Mouse (Mus musculus) cortical plate, adult 2 months (tissue): Measurements from ENCODE around the gene Ddn.

Experiments used
- CTCF ChIP-seq: fragments of 200-500 bp; IDR thresholded peaks from 2 replicates; pipeline ENCODE4 v1.5.1; 2011; ENCODE audit warnings: mild to moderate bottlenecking, control low read depth, low read length; ENCODE audit not compliant: insufficient read depth; ENCODE audit errors: extremely low read depth
- POLR2A ChIP-seq: fragments of 200-500 bp; IDR thresholded peaks from 2 replicates; pipeline ENCODE4 v1.6.1; 2011; ENCODE audit warnings: mild to moderate bottlenecking, low read length, control low read depth; ENCODE audit not compliant: insufficient read depth; ENCODE audit errors: extremely low read depth

GRCm38 (mm10) chr15:98799396-98799795, 9.9 kb downstream of the Ddn start:
- TF ChIP-seq POLR2A (no peak), CTCF (peak; percentile 76)
